Mouse (Mus musculus) stomach, embryonic 15.5 days (tissue): ENCODE measurements around the gene Fbxo11. TPM values are rescaled to one million over a fixed set of nuclear protein-coding genes. Genes with fewer than 3 reads are reported as not detected.

Source experiments
- ATAC-seq: fragments of 200-750 bp; cut with Nextera tagmentation; 2 replicates; pipeline ENCODE4 v1.8.0; 2017; ENCODE audit warnings: low read depth, moderate number of reproducible peaks, moderate TSS enrichment; ENCODE audit not compliant: insufficient read depth, low FRiP score
- H3K27ac ChIP-seq: fragments of 300-500 bp; sonication (generic); 2 replicates; pipeline ENCODE4 v1.5.1; 2015; ENCODE audit warnings: mild to moderate bottlenecking, inconsistent platforms
- H3K27me3 ChIP-seq: fragments of 300-500 bp; sonication (generic); replicated peaks from 2 replicates; pipeline ENCODE4 v1.6.1; 2015; ENCODE audit warnings: inconsistent platforms
- H3K36me3 ChIP-seq: fragments of 300-500 bp; sonication (generic); 2 replicates; pipeline ENCODE4 v1.6.1; 2015; ENCODE audit warnings: inconsistent platforms
- H3K4me1 ChIP-seq: fragments of 300-500 bp; sonication (generic); 2 replicates; pipeline ENCODE4 v1.6.1; 2015; ENCODE audit warnings: inconsistent platforms
- H3K4me2 ChIP-seq: fragments of 300-500 bp; sonication (generic); 2 replicates; pipeline ENCODE4 v1.6.1; 2015; ENCODE audit warnings: mild to moderate bottlenecking, inconsistent platforms
- H3K4me3 ChIP-seq: fragments of 300-500 bp; sonication (generic); replicated peaks from 2 replicates; pipeline ENCODE4 v1.5.1; 2015; ENCODE audit warnings: inconsistent platforms
- H3K9ac ChIP-seq: fragments of 300-500 bp; sonication (generic); 2 replicates; pipeline ENCODE4 v1.6.1; 2015; ENCODE audit warnings: inconsistent platforms
- H3K9me3 ChIP-seq: fragments of 300-500 bp; sonication (generic); 2 replicates; pipeline ENCODE4 v1.6.1; 2016; ENCODE audit warnings: inconsistent platforms
- WGBS: fragments of 180-500 bp; shearing (Covaris S2); methylation state at CpG from one replicate; pipeline ENCODE4 v1.1.7; 2015; 5-methylcytosine and 5-hydroxymethylcytosine counted together
- polyA plus RNA-seq: library from polyadenylated mRNA; unstranded; fragments of >200 nt; fragmentation: Nextera tagmentation; extraction: Ambion mirVana; gene quantifications from 2 replicates; pipeline ENCODE4 v1.2.1, GENCODE M21; 2015

The Fbxo11 gene
- polyA plus RNA-seq: 15.2 and 16.3 TPM in 2 replicates

- no peak; the same call in 1 of the 2 replicates for ATAC-seq
- Histone ChIP-seq H3K4me1 (peaks cover 3% of the 10 kb centered on the region; the same call in 1 of the 2 replicates), H3K4me3 (peak within 1 kb of the TSS; percentile 78), H3K9me3 (no peaks in the 10 kb centered on the region), H3K4me2 (peak within 1 kb of the TSS; percentile 68), H3K9ac (peak within 1 kb of the TSS; percentile 97), H3K27ac (peak within 1 kb of the TSS; percentile 100), H3K36me3 (no peaks in the 10 kb centered on the region), H3K27me3 (no peaks in the 10 kb centered on the region)
- WGBS: under 1% methylated on average over 74 of the region's 112 CpGs
Measured at GRCm38 (mm10) chr17:88065031-88065800, at the start of gene Fbxo11. Fbxo11 (minus strand) TSS chr17:88065291.

DNA sequence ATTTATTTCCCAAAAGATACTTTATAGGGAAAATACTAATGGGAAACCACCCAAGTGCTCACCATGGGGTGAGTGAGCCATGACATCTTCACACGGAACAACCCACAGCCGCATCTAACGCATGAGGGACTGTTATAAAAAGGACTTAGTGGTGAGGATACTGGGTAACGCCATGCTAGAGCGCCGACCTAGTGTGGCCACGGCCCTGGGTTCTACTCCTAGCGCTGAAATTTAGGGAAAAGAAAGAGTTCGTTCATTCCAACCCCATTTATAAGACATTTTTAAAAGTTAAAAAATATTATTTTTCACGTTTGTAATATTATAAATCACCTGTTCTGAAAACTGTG lies 48.8 kb upstream of the Fbxo11 start:
- Histone ChIP-seq H3K27me3 (no peaks in the 10 kb centered on the region), H3K4me1 (no peaks in the 10 kb centered on the region), H3K4me3 (no peak overlapping the region), H3K9ac (no peak overlapping the region), H3K9me3 (no peaks in the 10 kb centered on the region), H3K4me2 (no peak overlapping the region), H3K36me3 (no peaks in the 10 kb centered on the region), H3K27ac (no peak overlapping the region)
- 91% methylated on average over 10 of the region's 10 CpGs for WGBS
- no peak for ATAC-seq

GRCm38 (mm10) chr17:88113015-88113882 lies 48.2 kb upstream of the Fbxo11 start:
- Histone ChIP-seq H3K27me3 (no peaks in the 10 kb centered on the region), H3K4me2 (no peak overlapping the region), H3K9ac (no peak overlapping the region), H3K27ac (no peak overlapping the region), H3K4me3 (no peak overlapping the region), H3K9me3 (no peaks in the 10 kb centered on the region), H3K36me3 (no peaks in the 10 kb centered on the region), H3K4me1 (no peaks in the 10 kb centered on the region)
- WGBS: 67% methylated on average over 12 of the region's 12 CpGs
- ATAC-seq: no peak

DNA sequence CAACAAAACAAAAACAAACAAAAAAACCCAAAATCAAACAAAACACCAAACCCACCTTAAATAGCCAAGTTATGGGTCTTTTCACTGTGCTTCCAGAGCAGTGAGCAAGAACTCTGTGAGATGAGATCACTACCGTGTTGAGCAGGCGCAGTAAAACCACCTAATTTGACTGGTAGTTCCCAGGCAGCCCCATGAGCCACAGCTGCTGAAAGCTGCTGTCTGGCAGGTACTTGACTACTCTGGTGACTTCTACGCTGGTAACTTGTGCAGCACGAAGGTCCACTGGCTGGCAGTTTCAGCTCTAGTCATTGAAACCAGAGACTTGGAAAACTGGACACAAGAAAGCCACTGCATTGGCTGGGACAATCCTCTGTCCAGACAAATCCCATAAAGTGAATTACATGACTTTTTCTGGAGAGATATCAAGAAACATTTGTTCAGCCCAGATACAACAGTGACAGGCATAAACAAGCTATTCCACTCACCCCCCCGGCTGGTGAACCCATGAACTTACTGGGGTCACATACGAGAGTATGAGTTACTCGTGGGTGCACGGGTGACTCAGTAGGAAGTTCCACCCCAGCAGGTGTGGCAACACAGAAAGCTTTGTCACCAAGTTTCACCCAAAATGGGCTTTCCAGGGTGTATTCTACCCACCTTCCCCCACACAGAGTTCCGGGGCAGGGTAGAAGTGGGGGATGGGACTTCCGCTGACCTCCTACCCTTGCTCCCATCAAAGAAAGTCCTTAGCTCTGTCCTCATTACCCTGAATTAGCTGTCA lies 47.0 kb upstream of the Fbxo11 start:
- H3K4me1 ChIP-seq: no peaks in the 10 kb centered on the region
- no peak overlapping the region for H3K27ac ChIP-seq
- no peak overlapping the region for H3K4me3 ChIP-seq
- no peaks in the 10 kb centered on the region for H3K27me3 ChIP-seq
- no peak for ATAC-seq
- H3K9ac ChIP-seq: no peak overlapping the region
- no peaks in the 10 kb centered on the region for H3K9me3 ChIP-seq
- H3K36me3 ChIP-seq: no peaks in the 10 kb centered on the region
- 54% methylated on average over 10 of the region's 10 CpGs for WGBS
- H3K4me2 ChIP-seq: no peak overlapping the region

GRCm38 (mm10) chr17:88111081-88111796 lies 46.1 kb upstream of the Fbxo11 start:
- no peak overlapping the region for H3K4me2 ChIP-seq
- H3K9me3 ChIP-seq: no peaks in the 10 kb centered on the region
- no peak overlapping the region for H3K4me3 ChIP-seq
- H3K27me3 ChIP-seq: no peaks in the 10 kb centered on the region
- no peak overlapping the region for H3K27ac ChIP-seq
- no peak for ATAC-seq
- H3K9ac ChIP-seq: no peak overlapping the region
- H3K36me3 ChIP-seq: no peaks in the 10 kb centered on the region
- WGBS: 78% methylated on average over 12 of the region's 12 CpGs
- H3K4me1 ChIP-seq: no peaks in the 10 kb centered on the region

DNA sequence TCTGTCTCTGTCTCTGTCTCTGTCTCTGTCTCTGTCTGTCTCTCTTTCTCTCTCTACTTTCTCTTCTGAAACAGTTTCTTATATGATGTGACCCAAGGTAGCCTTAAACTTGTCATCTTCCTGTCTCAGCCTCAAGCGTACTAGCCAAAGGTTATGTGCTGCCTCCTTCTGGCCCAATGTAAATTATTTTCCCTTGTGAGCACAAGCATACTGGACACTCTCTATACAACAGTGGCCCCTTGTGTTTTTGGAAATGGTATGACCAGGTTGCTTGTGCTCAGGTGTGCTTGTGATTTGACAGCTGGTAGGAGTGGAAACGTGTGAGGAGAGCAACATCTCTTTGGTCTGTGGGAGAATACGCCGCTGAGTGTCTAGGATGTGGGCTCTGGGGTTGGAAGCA lies 42.6 kb upstream of the Fbxo11 start:
- Histone ChIP-seq H3K27me3 (no peaks in the 10 kb centered on the region), H3K9ac (no peak overlapping the region), H3K9me3 (no peaks in the 10 kb centered on the region), H3K4me2 (no peak overlapping the region), H3K36me3 (no peaks in the 10 kb centered on the region), H3K27ac (no peak overlapping the region), H3K4me1 (no peaks in the 10 kb centered on the region), H3K4me3 (no peak overlapping the region)
- WGBS: 82% methylated on average over 4 of the region's 4 CpGs
- no peak for ATAC-seq

GRCm38 (mm10) chr17:88106365-88106764 lies 41.3 kb upstream of the Fbxo11 start:
- H3K4me1 ChIP-seq: no peaks in the 10 kb centered on the region
- H3K9me3 ChIP-seq: no peaks in the 10 kb centered on the region
- WGBS: 93% methylated on average over 9 of the region's 9 CpGs
- no peak overlapping the region for H3K27ac ChIP-seq
- no peak for ATAC-seq
- no peaks in the 10 kb centered on the region for H3K36me3 ChIP-seq
- no peak overlapping the region for H3K4me3 ChIP-seq
- H3K27me3 ChIP-seq: no peaks in the 10 kb centered on the region
- H3K9ac ChIP-seq: no peak overlapping the region
- no peak overlapping the region for H3K4me2 ChIP-seq

GRCm38 (mm10) chr17:88102597-88102996 lies 37.5 kb upstream of the Fbxo11 start:
- Histone ChIP-seq H3K9me3 (no peaks in the 10 kb centered on the region), H3K36me3 (no peaks in the 10 kb centered on the region), H3K9ac (no peak overlapping the region), H3K27ac (no peak overlapping the region), H3K4me3 (no peak overlapping the region), H3K27me3 (no peaks in the 10 kb centered on the region), H3K4me2 (no peak overlapping the region), H3K4me1 (no peaks in the 10 kb centered on the region)
- ATAC-seq: no peak
- WGBS: 68% methylated on average over 7 of the region's 7 CpGs

DNA sequence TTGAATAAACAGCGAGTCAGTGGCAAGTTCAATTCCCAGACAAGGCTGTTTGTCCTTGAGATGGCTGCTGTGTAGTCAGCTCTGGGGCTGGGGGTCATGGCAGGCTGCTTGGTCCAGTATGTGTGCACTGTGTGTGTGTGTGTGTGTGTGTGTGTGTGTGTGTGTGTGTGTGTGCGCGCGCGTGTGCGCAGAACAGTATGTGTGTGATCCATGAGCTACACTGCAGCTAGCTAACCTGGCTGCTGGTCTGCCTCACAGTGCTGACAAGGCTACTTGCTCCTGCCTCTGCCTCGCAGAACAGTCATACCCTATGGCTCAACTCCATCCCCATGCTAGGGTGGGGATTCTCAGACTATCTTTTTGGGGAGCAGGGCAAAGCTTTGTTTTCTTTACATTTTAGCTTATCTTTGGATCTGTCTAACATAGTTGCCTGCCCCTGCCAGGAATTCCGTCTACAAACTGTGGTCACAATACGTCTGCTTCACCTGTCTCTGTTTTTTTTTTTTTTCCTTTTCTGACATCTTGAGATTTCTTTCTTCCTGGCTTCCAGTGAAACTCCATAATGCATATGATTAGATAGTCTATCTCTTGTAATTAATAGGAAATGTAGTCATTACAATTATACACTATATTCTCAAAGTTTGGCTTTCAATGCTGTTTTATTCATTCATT lies 33.2 kb upstream of the Fbxo11 start:
- no peak overlapping the region for H3K9ac ChIP-seq
- no peak for ATAC-seq
- H3K4me3 ChIP-seq: no peak overlapping the region
- WGBS: 82% methylated on average over 9 of the region's 9 CpGs
- no peaks in the 10 kb centered on the region for H3K36me3 ChIP-seq
- no peaks in the 10 kb centered on the region for H3K4me1 ChIP-seq
- no peak overlapping the region for H3K27ac ChIP-seq
- H3K27me3 ChIP-seq: no peaks in the 10 kb centered on the region
- H3K9me3 ChIP-seq: no peaks in the 10 kb centered on the region
- no peak overlapping the region for H3K4me2 ChIP-seq

- ATAC-seq: no peak
- Histone ChIP-seq H3K9ac (no peak overlapping the region), H3K4me3 (no peak overlapping the region), H3K9me3 (no peaks in the 10 kb centered on the region), H3K4me2 (no peak overlapping the region), H3K36me3 (no peaks in the 10 kb centered on the region), H3K27ac (no peak overlapping the region), H3K27me3 (no peaks in the 10 kb centered on the region), H3K4me1 (no peaks in the 10 kb centered on the region)
- 88% methylated on average over 3 of the region's 3 CpGs for WGBS
Measured at GRCm38 (mm10) chr17:88097543-88097942, 32.5 kb upstream of the Fbxo11 start.

DNA sequence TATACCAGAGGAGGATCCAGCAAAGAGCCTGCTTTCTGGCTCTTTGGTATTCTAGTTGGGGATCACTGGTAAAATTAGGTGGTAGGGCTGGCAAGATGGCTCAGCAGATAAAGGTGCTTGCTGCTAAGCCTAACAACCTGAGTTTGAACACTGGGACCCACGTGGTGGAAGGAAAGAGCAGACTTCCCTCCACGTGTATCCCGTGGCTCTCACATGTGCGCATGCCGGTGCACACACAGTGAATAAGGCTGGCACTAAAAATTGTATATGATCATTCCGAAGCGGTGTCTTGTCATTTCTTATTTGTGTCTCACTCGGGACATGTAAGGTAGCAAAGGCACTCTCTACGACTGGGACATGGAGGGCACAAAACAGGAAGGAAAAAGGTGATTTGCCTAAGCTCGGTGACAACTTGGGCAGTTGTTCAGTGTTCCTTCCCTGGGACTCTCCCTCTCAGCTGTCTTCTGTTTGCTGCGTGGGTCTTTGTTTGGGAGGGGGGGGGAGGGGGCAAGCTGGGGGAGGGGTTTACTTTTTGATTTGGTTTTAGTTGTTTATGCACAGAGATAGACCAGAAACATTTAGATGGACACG lies 31.8 kb upstream of the Fbxo11 start:
- H3K36me3 ChIP-seq: no peaks in the 10 kb centered on the region
- no peak overlapping the region for H3K4me2 ChIP-seq
- H3K4me3 ChIP-seq: no peak overlapping the region
- H3K9me3 ChIP-seq: no peaks in the 10 kb centered on the region
- no peaks in the 10 kb centered on the region for H3K4me1 ChIP-seq
- no peak for ATAC-seq
- H3K27me3 ChIP-seq: no peaks in the 10 kb centered on the region
- H3K27ac ChIP-seq: no peak overlapping the region
- 85% methylated on average over 11 of the region's 12 CpGs for WGBS
- H3K9ac ChIP-seq: no peak overlapping the region
